Mouse (Mus musculus) fibroblast of lung, adult 2 months (primary cell): ENCODE measurements around the gene Ckmt1.

Source experiments
- DNase-seq: peaks from one replicate; pipeline ENCODE4 v3.0.0-alpha.2; 2011; ENCODE audit warnings: low read depth

The Ckmt1 gene

DNA sequence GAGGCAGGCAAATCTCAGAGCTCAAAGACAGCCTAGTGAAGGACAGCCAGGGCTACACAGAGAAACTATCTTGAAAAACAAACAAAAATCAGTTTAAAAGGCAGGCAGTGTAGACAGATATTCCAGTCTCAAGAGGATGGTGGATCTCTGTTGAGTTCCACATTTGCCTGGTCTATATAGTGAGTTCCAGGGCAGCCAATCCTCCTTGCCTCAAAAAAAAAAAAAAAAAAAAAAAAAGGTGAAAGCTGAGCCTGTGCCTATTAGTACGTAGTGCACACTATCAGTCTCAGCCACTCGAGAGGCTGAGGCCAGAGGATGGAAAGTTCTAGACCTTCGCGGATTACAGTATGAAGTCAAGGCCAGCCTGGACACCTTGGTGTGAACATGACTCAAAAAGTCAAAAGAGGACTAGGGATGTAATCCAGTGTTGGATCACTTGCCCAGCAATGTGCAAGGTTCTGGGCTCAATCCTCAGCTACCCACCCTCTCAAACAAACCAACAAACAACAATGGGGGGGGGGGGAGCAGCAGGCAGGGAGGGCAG is 55.4 kb downstream of the Ckmt1 start:
- no peak for DNase-seq
